Mouse (Mus musculus) lung, postnatal 0 days (tissue): ENCODE results near the gene Tmem231. TPM values are rescaled to one million over a fixed set of nuclear protein-coding genes. Genes with fewer than 3 reads are reported as not detected.
A peak's percentile ranks its signal among the peaks of the same experiment; 100 is the strongest.

ENCODE experiments used
- ATAC-seq: fragments of 200-750 bp; cut with Nextera tagmentation; 2 replicates; pipeline ENCODE4 v1.8.0; 2017; ENCODE audit warnings: moderate library complexity
- DNase-seq: peaks from one replicate; pipeline ENCODE4 v3.0.0-alpha.2; 2016; ENCODE audit warnings: low spot score
- H3K27ac ChIP-seq: fragments of 300-500 bp; sonication (generic); 2 replicates; pipeline ENCODE4 v1.5.1; 2014; ENCODE audit warnings: antibody characterized with exemption, mild to moderate bottlenecking, low read length, mixed read lengths
- H3K27me3 ChIP-seq: fragments of 300-500 bp; sonication (generic); replicated peaks from 2 replicates; pipeline ENCODE4 v1.6.1; 2014; ENCODE audit warnings: low read length, mixed read lengths; ENCODE audit not compliant: insufficient read depth
- H3K36me3 ChIP-seq: fragments of 300-500 bp; sonication (generic); 2 replicates; pipeline ENCODE4 v1.6.1; 2014; ENCODE audit warnings: low read length, mixed read lengths; ENCODE audit not compliant: insufficient read depth
- H3K4me1 ChIP-seq: fragments of 300-500 bp; sonication (generic); 2 replicates; pipeline ENCODE4 v1.6.1; 2014; ENCODE audit warnings: antibody characterized with exemption, low read depth, low read length, mixed read lengths; ENCODE audit not compliant: insufficient read depth
- H3K4me2 ChIP-seq: fragments of 300-500 bp; sonication (generic); replicated peaks from 2 replicates; pipeline ENCODE4 v1.6.1; 2014; ENCODE audit warnings: low read depth, mild to moderate bottlenecking, low read length, moderate library complexity, mixed read lengths
- H3K4me3 ChIP-seq: fragments of 300-500 bp; sonication (generic); 2 replicates; pipeline ENCODE4 v1.5.1; 2014; ENCODE audit warnings: low read depth, low read length
- H3K9ac ChIP-seq: fragments of 300-500 bp; sonication (generic); replicated peaks from 2 replicates; pipeline ENCODE4 v1.6.1; 2014; ENCODE audit warnings: low read depth, mild to moderate bottlenecking
- H3K9me3 ChIP-seq: fragments of 300-500 bp; sonication (generic); 2 replicates; pipeline ENCODE4 v1.6.1; 2016; ENCODE audit warnings: low read length, mixed read lengths
- CTCF ChIP-seq: IDR thresholded peaks from 2 replicates; pipeline ENCODE4 v1.5.1; 2016; ENCODE audit warnings: antibody characterized with exemption, mild to moderate bottlenecking
- EP300 ChIP-seq: IDR thresholded peaks from 2 replicates; pipeline ENCODE4 v1.6.1; 2016; ENCODE audit warnings: antibody characterized with exemption, mild to moderate bottlenecking, control low read depth
- WGBS: fragments of 180-500 bp; shearing (Covaris S2); extraction: QIAGEN DNeasy Blood & Tissue Kit; methylation state at CpG from one replicate; pipeline ENCODE4 v1.1.7; 2014; 5-methylcytosine and 5-hydroxymethylcytosine counted together
- polyA plus RNA-seq: library from polyadenylated mRNA; unstranded; fragments of >200 nt; fragmentation: Nextera tagmentation; extraction: Ambion mirVana; gene quantifications from 2 replicates; pipeline ENCODE4 v1.2.1, GENCODE M21; 2015

The Tmem231 gene
- polyA plus RNA-seq, 1 experiment from 2014 or later: 5.6 TPM

DNA sequence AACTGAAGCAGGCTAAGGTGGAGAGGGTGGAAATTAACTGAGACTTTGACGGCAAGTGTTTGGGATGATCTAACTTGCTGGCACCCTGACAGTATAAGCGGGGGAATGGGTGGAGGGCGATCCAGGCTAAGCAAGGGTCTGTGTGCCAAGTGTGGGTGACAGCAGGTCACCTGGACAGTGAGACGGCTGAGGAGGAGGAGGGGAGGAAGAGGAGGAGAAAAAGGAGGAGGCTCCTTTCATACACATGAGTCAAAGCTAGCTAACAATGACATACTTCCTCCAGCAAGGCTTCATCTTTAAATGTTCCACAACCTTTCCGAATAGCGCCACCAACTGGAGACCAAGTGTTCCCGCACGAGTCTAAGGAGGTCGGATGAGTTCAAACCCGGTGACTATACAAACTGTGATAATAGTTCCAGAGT lies 10.3 kb downstream of the Tmem231 start:
- Histone ChIP-seq H3K36me3 (no peaks in the 10 kb centered on the region), H3K4me3 (0 out of 2 replicates have a peak overlapping the region, but pooled peaks have one; percentile 15), H3K9ac (no peak overlapping the region), H3K27ac (no peak overlapping the region), H3K4me1 (no peaks in the 10 kb centered on the region), H3K9me3 (no peaks in the 10 kb centered on the region), H3K27me3 (no peaks in the 10 kb centered on the region), H3K4me2 (peak overlapping the region; percentile 48)
- 15% methylated on average over 10 of the region's 10 CpGs for WGBS
- no peak for TF ChIP-seq EP300
- peak; percentile 82 for TF ChIP-seq CTCF
- DNase-seq (peak; percentile 88), ATAC-seq (peak; percentile 86)

DNA sequence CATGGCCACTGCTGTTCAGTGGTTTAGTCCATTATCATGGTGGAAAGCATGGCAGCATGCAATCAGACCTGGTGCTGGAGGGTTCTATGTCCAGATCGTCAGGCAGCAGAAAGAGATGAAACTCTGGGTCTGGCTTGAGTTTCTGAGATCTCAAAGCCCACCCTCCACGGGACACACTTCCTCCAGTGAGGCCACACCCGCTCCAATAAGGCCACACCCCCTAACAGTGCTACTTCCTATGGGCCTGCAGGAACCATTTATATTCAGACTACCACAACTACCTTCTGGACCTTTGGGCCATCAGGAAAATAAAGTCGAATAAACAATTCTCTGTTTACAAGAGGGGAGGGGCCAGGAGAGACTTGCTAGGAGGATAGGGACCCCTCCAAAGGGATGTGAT lies 12.7 kb downstream of the Tmem231 start:
- no peak for ATAC-seq
- no peak for DNase-seq
- Histone ChIP-seq H3K36me3 (no peaks in the 10 kb centered on the region), H3K27me3 (no peaks in the 10 kb centered on the region), H3K9me3 (no peaks in the 10 kb centered on the region), H3K4me1 (no peaks in the 10 kb centered on the region), H3K27ac (no peak overlapping the region), H3K4me2 (no peak overlapping the region), H3K4me3 (no peak overlapping the region), H3K9ac (no peak overlapping the region)
- WGBS: 66% methylated on average over 4 of the region's 4 CpGs
- TF ChIP-seq CTCF: no peak
- TF ChIP-seq EP300: no peak

DNA sequence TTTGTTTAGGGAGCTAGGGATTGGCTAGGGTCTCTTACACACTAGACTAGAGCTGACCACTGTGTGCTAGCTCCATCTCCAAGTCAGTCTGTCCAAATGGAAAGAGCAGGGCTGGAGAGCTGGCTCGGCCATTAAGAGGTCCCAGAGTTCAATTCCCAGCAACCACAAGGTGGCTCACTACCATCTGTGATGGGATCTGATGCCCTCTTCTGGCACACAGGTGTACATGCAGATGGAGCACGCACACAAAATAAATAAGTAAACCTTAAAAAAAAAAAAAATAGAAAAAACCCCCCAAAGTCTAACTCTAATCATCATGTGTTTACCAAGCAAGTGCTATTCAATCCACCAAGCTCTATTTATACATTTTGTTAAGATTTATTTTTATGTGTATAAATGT lies 14.0 kb downstream of the Tmem231 start:
- no peak overlapping the region for H3K9ac ChIP-seq
- H3K36me3 ChIP-seq: no peaks in the 10 kb centered on the region
- H3K9me3 ChIP-seq: no peaks in the 10 kb centered on the region
- ATAC-seq (no peak), DNase-seq (no peak)
- H3K27me3 ChIP-seq: no peaks in the 10 kb centered on the region
- H3K4me3 ChIP-seq: no peak overlapping the region
- no peaks in the 10 kb centered on the region for H3K4me1 ChIP-seq
- WGBS: 85% methylated on average over 2 of the region's 2 CpGs
- no peak overlapping the region for H3K4me2 ChIP-seq
- H3K27ac ChIP-seq: no peak overlapping the region
- peak; percentile 42; the same call in 1 of the 2 replicates for TF ChIP-seq CTCF
- no peak for TF ChIP-seq EP300

DNA sequence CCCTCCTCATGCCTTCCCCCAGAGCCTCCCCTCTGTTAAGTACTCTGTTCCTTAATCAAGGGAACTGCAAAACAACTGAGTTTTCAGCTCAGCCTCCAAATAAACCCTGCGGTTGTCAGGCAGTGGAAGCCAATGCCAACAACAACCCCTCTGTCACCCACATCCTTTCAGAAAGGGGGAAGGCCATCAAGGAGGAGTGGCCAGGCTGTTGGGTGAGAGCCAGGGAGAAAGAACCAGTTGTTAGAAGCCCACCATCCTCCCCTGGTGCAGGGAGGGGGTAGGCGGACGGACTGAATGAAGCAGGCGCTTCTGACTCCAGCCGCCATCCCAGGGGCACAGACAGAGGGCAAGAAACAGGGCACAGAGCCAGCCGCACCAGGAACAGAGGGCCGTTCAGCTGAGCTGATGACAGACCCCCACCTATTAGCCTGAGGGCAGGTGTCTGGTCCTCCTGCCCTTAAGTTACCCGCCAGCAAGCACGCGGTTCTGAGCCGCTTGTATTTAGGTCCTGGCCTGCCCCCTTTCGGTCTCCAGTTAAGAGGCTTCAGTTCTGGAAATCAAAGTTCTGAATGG lies 20.7 kb downstream of the Tmem231 start:
- TF ChIP-seq CTCF (peak; percentile 47), EP300 (no peak)
- Histone ChIP-seq H3K9ac (no peak overlapping the region), H3K27ac (no peak overlapping the region), H3K4me2 (no peak overlapping the region), H3K9me3 (no peaks in the 10 kb centered on the region), H3K4me3 (no peak overlapping the region), H3K4me1 (no peaks in the 10 kb centered on the region; the same call in 1 of the 2 replicates), H3K27me3 (no peaks in the 10 kb centered on the region), H3K36me3 (no peaks in the 10 kb centered on the region)
- ATAC-seq (no peak), DNase-seq (no peak)
- 48% methylated on average over 12 of the region's 12 CpGs for WGBS

DNA sequence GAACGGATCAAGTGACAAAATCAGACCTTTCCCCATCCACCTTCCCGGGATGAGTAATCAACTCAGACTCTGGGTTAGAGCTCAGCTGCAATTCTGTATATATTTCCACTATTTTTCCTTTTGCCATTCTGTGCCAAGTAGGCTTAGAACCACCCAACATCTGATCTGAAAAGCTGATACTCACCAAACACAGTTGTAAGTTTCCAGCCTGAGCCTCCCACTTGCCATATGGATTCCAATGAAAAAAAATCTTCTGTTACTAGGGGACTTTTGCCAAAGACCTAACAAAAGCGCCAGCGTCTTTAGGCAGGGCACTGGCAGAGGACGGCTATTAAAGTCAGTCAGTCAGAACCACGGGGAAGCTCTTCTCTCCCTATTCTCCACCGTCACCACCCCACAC lies 22.1 kb downstream of the Tmem231 start:
- TF ChIP-seq CTCF: no peak
- TF ChIP-seq EP300: no peak
- H3K27ac ChIP-seq: no peak overlapping the region
- ATAC-seq (no peak), DNase-seq (no peak)
- no peaks in the 10 kb centered on the region for H3K36me3 ChIP-seq
- 57% methylated on average over 7 of the region's 7 CpGs for WGBS
- no peaks in the 10 kb centered on the region for H3K27me3 ChIP-seq
- H3K4me2 ChIP-seq: no peak overlapping the region
- H3K9me3 ChIP-seq: no peaks in the 10 kb centered on the region
- H3K4me1 ChIP-seq: no peaks in the 10 kb centered on the region; the same call in 1 of the 2 replicates
- no peak overlapping the region for H3K4me3 ChIP-seq
- no peak overlapping the region for H3K9ac ChIP-seq

DNA sequence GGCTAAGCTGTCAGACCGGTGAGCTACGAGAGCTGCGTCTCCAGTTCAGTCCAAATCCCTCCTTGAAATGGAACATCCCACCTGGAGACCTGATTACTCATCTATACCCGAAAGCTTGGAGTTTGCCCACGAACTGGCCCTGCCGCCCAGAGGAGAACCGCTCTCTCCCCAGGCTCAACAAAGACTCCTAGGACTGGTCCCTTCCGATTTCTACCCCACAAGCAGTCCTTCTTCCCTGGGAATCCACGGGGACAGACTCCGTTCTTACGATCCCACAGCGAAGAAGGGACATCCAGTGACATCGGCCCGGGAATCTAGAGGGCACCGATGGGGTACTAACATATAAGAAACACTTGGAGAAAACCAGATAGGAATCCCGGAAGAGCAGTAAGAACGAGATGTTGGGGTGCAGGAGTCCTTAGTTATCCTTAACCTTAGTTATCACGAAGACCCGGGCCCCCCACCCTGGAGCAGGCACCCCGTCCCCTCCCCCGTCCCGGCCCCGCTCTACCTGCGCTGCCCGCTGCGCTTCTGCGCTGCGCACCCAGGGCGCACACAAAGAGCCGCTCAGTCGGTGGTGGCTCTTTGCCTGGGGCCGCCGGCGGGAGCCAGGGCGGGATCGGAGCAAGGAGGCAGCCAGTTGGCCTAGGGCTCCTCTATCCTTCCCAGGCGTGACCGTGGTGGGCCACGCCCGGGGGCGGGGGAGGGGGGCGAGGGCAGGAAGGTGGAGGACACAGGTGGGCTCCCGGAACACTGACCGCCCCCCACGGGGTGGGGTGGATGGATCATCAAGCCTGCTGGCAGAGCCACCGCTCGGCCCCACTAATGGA lies 23.8 kb downstream of the Tmem231 start, which contains the start of gene Chst5:
Gene Chst5, minus strand, starts transcription at position 827 of the 830 bp plus-strand sequence.
- no peaks in the 10 kb centered on the region; the same call in 1 of the 2 replicates for H3K4me1 ChIP-seq
- H3K4me3 ChIP-seq: peak within 1 kb of the TSS; percentile 28
- no peak within 1 kb of the TSS for H3K27ac ChIP-seq
- no peaks in the 10 kb centered on the region for H3K9me3 ChIP-seq
- 5% methylated on average over 45 of the region's 47 CpGs for WGBS
- no peaks in the 10 kb centered on the region for H3K27me3 ChIP-seq
- no peak for DNase-seq
- TF ChIP-seq EP300 (no peak), CTCF (no peak)
- H3K36me3 ChIP-seq: no peaks in the 10 kb centered on the region
- H3K4me2 ChIP-seq: peak within 1 kb of the TSS; percentile 57
- ATAC-seq: 0 out of 2 replicates have a peak, but pooled peaks have one; percentile 27
- H3K9ac ChIP-seq: no peak within 1 kb of the TSS
